Mouse (Mus musculus): Measurements from ENCODE around the gene Ltbp1.

GRCm38 (mm10) chr17:74981703-74982102 is 23.7 kb upstream of the Ltbp1 start:
- TF ChIP-seq POLR2A (IDR thresholded peaks at IDR 0.05; ENCODE audit: low read depth, low read length), result no peak
- TF ChIP-seq CTCF (IDR thresholded peaks at IDR 0.05; ENCODE audit: extremely low read depth, insufficient read length, insufficient replicate concordance, low read depth, low read length), result no peak
